Mouse (Mus musculus) intestine, embryonic 16.5 days (tissue): ENCODE data around the gene Dtymk. TPM values are rescaled to one million over a fixed set of nuclear protein-coding genes. Genes with fewer than 3 reads are reported as not detected.
A peak's percentile ranks its signal among the peaks of the same experiment; 100 is the strongest.

ENCODE experiments used
- ATAC-seq: fragments of 200-750 bp; cut with Nextera tagmentation; 2 replicates; pipeline ENCODE4 v1.8.0; 2017; ENCODE audit warnings: moderate TSS enrichment, moderate library complexity
- H3K27ac ChIP-seq: fragments of 300-500 bp; sonication (generic); 2 replicates; pipeline ENCODE4 v1.5.1; 2014; ENCODE audit warnings: mild to moderate bottlenecking, low read length
- H3K27me3 ChIP-seq: fragments of 300-500 bp; sonication (generic); replicated peaks from 2 replicates; pipeline ENCODE4 v1.6.1; 2014; ENCODE audit warnings: low read length, control low read depth, mixed read lengths; ENCODE audit not compliant: control insufficient read depth, insufficient read depth
- H3K36me3 ChIP-seq: fragments of 300-500 bp; sonication (generic); 2 replicates; pipeline ENCODE4 v1.6.1; 2014; ENCODE audit warnings: low read length, control low read depth; ENCODE audit not compliant: control insufficient read depth, insufficient read depth
- H3K4me1 ChIP-seq: fragments of 300-500 bp; sonication (generic); 2 replicates; pipeline ENCODE4 v1.6.1; 2014; ENCODE audit warnings: low read length, control low read depth, mixed read lengths; ENCODE audit not compliant: control insufficient read depth, insufficient read depth
- H3K4me2 ChIP-seq: fragments of 300-500 bp; sonication (generic); 2 replicates; pipeline ENCODE4 v1.6.1; 2014; ENCODE audit warnings: low read depth, low read length, control low read depth
- H3K4me3 ChIP-seq: fragments of 300-500 bp; sonication (generic); 2 replicates; pipeline ENCODE4 v1.5.1; 2014; ENCODE audit warnings: mild to moderate bottlenecking, low read length
- H3K9ac ChIP-seq: fragments of 300-500 bp; sonication (generic); 2 replicates; pipeline ENCODE4 v1.6.1; 2014; ENCODE audit warnings: low read depth, low read length
- H3K9me3 ChIP-seq: fragments of 300-500 bp; sonication (generic); 2 replicates; pipeline ENCODE4 v1.6.1; 2016; ENCODE audit warnings: low read length, control low read depth; ENCODE audit not compliant: control insufficient read depth
- WGBS: fragments of 180-500 bp; shearing (Covaris S2); extraction: QIAGEN DNeasy Blood & Tissue Kit; methylation state at CpG from one replicate; pipeline ENCODE4 v1.1.7; 2014; 5-methylcytosine and 5-hydroxymethylcytosine counted together
- polyA plus RNA-seq: library from polyadenylated mRNA; unstranded; fragments of >200 nt; fragmentation: Nextera tagmentation; extraction: Ambion mirVana; gene quantifications from 2 replicates; pipeline ENCODE4 v1.2.1, GENCODE M21; 2015

Dtymk gene
- polyA plus RNA-seq, 1 experiment from 2014 or later: 191 TPM

DNA sequence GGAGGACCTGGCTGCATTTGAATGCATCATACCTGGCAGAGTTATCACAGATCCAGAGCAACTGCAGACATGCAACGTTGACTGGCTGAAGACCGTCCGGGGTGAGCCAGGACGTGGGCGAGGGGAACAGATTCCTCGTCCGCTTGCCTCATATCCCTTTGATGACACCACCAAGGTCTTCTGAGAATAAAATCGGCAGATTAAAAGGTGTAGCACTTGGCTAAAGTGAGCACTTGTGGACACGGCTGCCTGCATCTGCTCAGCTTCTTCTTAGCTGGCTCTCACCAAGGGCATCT, 24.8 kb upstream of the Dtymk start:
- Histone ChIP-seq H3K4me3 (peak overlapping the region; percentile 60; the same call in 1 of the 2 replicates), H3K4me2 (peak overlapping the region; percentile 87; the same call in 1 of the 2 replicates), H3K27ac (no peak overlapping the region), H3K9ac (peak overlapping the region; percentile 81), H3K4me1 (peaks cover 12% of the 10 kb centered on the region), H3K27me3 (no peaks in the 10 kb centered on the region), H3K36me3 (no peaks in the 10 kb centered on the region), H3K9me3 (no peaks in the 10 kb centered on the region)
- no peak for ATAC-seq
- 95% methylated on average over 9 of the region's 9 CpGs for WGBS

DNA sequence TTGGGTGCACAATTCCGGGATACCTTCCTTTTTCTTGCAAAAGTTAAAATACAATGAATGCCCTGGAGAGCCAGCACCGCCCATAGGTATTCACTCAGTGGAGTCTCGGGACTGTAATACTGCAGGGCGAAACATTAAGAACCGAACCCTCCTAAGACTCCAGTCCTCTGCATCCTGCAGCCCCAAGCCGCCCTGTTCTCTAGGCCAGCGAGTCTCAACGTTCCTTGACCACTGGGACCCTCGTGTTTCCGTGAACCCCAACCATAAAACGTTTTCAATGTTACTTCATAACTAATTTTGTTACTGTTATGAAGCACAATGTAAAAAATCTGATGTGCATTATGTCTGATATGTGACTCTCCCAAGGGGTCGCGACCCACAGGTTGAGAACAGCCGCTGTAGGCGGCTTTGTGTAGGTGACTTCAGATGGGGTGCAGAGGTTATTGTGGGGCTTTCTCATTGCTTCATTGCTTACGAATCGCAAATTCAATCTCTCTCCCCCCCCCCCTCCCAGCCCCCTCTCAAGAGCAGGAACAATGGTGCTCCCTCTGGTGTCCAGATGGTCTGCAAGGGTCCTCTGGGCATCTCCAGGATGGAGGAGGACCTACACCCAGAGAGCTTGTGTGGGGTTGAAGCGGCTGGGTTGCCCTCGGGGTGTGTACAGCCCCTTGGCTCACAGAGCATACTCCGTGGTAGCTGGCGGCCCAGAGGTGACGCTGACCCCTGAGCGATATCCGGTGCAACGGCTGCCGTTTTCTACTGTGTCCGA, 24.2 kb upstream of the Dtymk start:
- H3K4me3 ChIP-seq: peak overlapping the region; percentile 60
- H3K27ac ChIP-seq: peak overlapping the region; percentile 97
- WGBS: 40% methylated on average over 27 of the region's 27 CpGs
- peak overlapping the region; percentile 81 for H3K9ac ChIP-seq
- no peaks in the 10 kb centered on the region for H3K9me3 ChIP-seq
- H3K4me1 ChIP-seq: peaks cover 12% of the 10 kb centered on the region
- H3K27me3 ChIP-seq: no peaks in the 10 kb centered on the region
- peak overlapping the region; percentile 87 for H3K4me2 ChIP-seq
- no peaks in the 10 kb centered on the region for H3K36me3 ChIP-seq
- ATAC-seq: peak; percentile 35

DNA sequence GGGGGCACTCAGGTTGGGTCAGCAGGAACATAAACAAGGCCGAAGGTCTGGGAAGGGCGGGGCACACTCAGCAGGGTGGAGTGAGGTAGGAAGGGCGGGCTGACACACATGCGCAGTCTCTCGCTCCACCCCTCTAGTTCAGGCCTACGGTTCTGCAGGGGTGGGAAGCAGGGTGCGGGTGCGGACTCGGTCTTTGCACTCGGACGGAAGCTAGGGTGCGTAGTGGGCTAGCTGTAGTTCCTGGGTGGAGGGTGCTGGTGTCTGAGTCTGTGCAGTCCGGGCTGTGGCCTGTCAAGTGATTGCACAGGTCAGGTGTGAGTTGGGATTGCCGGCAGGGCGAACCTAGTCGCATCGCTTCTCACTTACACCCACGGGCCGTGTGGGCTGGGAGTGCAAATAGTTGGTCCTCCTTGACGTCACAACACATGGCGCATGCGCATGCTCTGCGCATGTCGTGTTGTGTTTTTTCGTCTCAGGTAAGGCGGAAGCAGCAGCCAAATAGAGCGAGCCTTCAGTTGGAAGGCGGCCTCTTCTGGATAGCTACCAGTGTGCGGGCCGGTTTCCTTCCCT, 23.5 kb upstream of the Dtymk start:
- ATAC-seq: peak; percentile 98
- Histone ChIP-seq H3K27ac (peak overlapping the region; percentile 97), H3K9ac (peak overlapping the region; percentile 81), H3K4me3 (peak overlapping the region; percentile 60), H3K4me1 (peaks cover 12% of the 10 kb centered on the region), H3K4me2 (peak overlapping the region; percentile 87), H3K36me3 (0 out of 2 replicates have a peak, but pooled peaks cover 3% of the 10 kb centered on the region), H3K27me3 (no peaks in the 10 kb centered on the region), H3K9me3 (no peaks in the 10 kb centered on the region)
- under 1% methylated on average over 30 of the region's 30 CpGs for WGBS

DNA sequence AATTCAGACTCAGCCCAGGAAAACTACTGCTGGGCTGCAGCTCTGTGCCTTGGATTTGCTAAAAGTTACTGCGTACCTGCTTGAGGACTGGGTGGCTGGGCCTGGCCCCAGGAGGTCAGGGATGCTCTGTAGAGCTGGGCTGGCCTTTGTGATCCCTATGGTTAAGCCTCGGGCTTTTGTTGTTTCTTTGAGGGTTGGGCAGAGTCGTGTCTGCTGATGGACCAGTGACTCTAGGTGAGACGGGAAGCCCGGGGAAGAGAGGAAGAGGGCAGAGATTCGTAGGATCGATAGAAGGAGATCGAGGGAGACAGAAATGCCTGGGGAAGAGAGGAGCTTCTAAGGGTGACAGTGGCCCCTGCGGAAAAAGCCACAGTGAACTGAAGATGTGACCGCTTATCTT, 22.9 kb upstream of the Dtymk start, which contains the start of gene D2hgdh:
D2hgdh (plus strand) TSS at position 301 of the 400 bp plus-strand sequence.
- peak within 1 kb of the TSS; percentile 81 for H3K9ac ChIP-seq
- peaks cover 12% of the 10 kb centered on the region for H3K4me1 ChIP-seq
- H3K4me2 ChIP-seq: peak within 1 kb of the TSS; percentile 87
- peaks cover 3% of the 10 kb centered on the region; the same call in 1 of the 2 replicates for H3K36me3 ChIP-seq
- H3K9me3 ChIP-seq: no peaks in the 10 kb centered on the region
- no peaks in the 10 kb centered on the region for H3K27me3 ChIP-seq
- peak; percentile 25 for ATAC-seq
- WGBS: 7% methylated on average over 10 of the region's 10 CpGs
- H3K4me3 ChIP-seq: peak within 1 kb of the TSS; percentile 60
- peak within 1 kb of the TSS; percentile 97 for H3K27ac ChIP-seq

DNA sequence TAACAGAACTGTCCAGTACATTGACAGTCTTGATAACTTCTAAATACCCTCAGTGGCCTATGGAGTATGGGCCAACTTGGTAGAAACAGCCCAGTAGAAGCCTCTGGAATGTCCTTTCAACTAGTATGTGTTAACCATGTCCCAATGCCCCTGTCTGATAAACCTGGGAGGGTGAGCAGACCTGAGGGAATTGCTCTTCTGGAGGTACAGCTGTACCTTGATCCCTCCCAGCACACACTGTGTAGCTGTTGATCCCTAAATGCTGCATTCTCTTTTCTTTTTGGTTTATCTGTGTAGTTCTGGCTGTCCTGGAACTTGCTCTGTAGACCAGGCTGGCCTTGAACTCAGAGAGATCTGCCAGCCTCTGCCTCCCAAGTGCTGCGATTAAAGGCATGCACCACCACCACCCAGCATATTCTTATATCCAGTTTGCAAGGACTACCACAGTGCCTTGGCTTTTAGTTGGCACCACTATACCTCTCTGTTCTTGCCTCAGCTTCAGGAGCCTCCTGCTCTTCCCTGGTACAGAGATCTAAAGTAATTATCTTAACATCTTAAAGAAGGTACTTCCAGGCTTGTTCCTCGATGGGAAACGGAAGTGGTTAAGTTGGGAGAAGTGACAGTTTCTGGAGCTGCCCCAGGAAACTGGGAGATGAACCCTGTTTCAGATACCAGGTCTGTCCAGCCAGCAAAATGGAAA, 22.2 kb upstream of the Dtymk start:
- WGBS: 77% methylated on average over 3 of the region's 3 CpGs
- no peaks in the 10 kb centered on the region for H3K9me3 ChIP-seq
- peaks cover 10% of the 10 kb centered on the region; the same call in 1 of the 2 replicates for H3K36me3 ChIP-seq
- H3K27ac ChIP-seq: peak overlapping the region; percentile 97
- H3K4me1 ChIP-seq: peaks cover 12% of the 10 kb centered on the region
- H3K4me3 ChIP-seq: no peak overlapping the region
- no peak overlapping the region for H3K9ac ChIP-seq
- H3K27me3 ChIP-seq: no peaks in the 10 kb centered on the region
- no peak for ATAC-seq
- H3K4me2 ChIP-seq: peak overlapping the region; percentile 87; the same call in 1 of the 2 replicates

DNA sequence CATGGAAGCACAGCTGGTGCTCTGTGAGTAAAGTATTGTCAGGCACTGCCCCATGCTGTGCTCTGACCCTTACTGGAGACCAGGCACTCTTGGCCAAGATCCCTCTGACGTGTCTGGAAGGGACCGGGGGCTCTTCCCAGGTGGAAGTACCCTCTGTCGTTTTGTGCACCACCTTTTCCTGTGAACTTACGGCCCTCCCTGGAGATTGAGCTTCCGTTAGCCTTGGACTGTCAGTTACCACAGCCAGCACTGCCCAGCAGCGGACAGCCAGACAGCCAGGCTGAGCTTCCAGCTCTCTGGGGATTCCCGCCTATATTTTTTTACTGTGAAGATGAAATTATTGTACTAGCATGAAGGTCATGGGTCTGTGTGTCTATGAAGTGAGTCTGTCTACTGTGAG, 17.0 kb upstream of the Dtymk start:
- Histone ChIP-seq H3K27ac (no peak overlapping the region), H3K4me2 (no peak overlapping the region), H3K27me3 (no peaks in the 10 kb centered on the region), H3K36me3 (peaks cover 43% of the 10 kb centered on the region), H3K4me3 (no peak overlapping the region), H3K9ac (no peak overlapping the region), H3K4me1 (no peaks in the 10 kb centered on the region), H3K9me3 (no peaks in the 10 kb centered on the region)
- WGBS: 83% methylated on average over 7 of the region's 7 CpGs
- ATAC-seq: no peak

DNA sequence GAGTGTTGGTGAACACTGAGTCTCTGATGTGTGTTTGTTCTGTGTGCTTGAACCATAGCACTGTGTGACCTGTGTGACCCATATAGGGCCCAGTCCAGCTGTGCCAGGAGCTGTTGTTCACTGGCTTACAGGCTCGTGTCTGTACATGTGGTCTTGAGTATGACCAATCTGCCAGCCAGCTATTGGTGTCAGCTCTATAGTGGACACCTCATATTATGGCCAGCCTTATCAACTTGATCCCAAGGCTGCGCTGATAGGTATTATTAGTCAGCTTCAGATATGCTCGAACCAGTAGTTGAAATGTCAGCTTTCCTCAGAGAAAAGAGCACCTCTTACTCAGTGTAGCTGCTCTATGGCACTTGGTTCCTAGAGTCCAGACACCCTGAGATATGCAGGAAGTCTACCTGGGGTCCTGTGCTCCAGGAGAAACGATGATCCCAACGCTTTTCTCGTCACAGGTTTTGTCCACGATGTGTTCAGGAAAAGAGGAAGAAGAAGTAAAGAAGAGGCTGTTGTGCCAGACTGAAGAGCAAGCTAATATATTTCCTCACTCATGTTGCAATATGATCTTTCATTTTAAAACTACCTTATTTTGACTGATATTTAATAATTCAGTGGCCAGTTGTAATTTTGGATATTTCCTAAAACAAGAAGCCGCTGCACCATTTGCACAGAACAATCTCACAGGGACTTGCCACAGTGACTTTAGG, 16.2 kb upstream of the Dtymk start:
- Histone ChIP-seq H3K4me3 (no peak overlapping the region), H3K4me1 (no peaks in the 10 kb centered on the region), H3K9ac (no peak overlapping the region), H3K36me3 (peaks cover 50% of the 10 kb centered on the region), H3K27me3 (no peaks in the 10 kb centered on the region), H3K4me2 (no peak overlapping the region), H3K27ac (no peak overlapping the region), H3K9me3 (no peaks in the 10 kb centered on the region)
- no peak for ATAC-seq
- WGBS: 92% methylated on average over 8 of the region's 8 CpGs

DNA sequence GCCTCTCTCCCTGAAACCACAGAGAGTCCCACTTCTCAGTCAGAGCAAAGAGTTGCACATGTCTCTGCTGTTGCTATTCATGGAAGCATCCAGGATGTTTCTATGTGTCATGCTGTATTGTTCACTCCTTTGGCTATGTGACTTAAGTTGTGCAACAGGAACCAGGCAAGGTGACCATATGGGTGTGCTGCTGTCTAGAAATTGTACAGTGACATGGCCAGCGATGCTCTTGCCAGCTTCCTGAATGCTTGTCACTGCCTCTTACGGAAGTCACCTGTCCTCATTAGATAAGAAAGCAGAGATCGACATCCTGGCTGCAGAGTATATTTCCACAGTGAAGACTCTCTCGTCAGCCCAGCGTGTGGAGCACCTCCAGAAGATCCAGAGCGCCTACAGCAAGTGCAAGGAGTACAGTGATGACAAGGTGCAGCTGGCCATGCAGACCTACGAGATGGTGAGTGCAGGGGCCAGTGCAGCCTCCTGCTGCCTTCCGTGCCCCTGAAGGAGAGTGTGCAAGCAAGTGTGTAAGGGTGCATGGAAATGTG, 9.8 kb upstream of the Dtymk start:
- H3K4me3 ChIP-seq: no peak overlapping the region
- no peak overlapping the region for H3K27ac ChIP-seq
- 85% methylated on average over 8 of the region's 8 CpGs for WGBS
- no peaks in the 10 kb centered on the region for H3K4me1 ChIP-seq
- H3K27me3 ChIP-seq: no peaks in the 10 kb centered on the region
- no peak overlapping the region for H3K4me2 ChIP-seq
- peaks cover 36% of the 10 kb centered on the region for H3K36me3 ChIP-seq
- no peak for ATAC-seq
- H3K9me3 ChIP-seq: no peaks in the 10 kb centered on the region
- no peak overlapping the region for H3K9ac ChIP-seq

DNA sequence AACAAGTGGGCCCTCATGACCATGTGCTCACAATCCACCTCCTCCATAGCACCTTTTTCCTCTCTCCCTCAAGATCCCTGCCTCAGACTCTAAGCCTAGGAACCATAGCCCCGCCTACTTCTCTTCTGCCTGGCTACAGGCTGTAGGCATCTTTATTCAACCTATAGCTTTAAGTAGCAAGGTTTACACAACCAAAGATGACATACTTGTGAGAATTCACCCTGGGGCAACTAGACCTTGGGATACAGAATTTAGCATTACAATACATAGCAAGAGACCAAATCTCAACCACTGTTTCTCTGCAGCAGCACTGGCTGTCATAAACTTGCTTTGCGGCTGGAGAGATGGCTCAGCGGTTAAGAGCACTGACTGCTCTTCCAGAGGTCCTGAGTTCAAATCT, 8.3 kb upstream of the Dtymk start:
- ATAC-seq: no peak
- Histone ChIP-seq H3K9me3 (no peaks in the 10 kb centered on the region), H3K36me3 (peaks cover 27% of the 10 kb centered on the region), H3K4me3 (no peak overlapping the region), H3K27ac (no peak overlapping the region), H3K27me3 (no peaks in the 10 kb centered on the region), H3K4me2 (no peak overlapping the region), H3K9ac (no peak overlapping the region), H3K4me1 (peaks cover 9% of the 10 kb centered on the region)
- WGBS: 95% methylated on average over 3 of the region's 3 CpGs
